Mouse (Mus musculus) forelimb bud, embryonic 11.5 days (tissue): Measurements from ENCODE around the gene Maats1.
A peak's percentile ranks its signal among the peaks of the same experiment; 100 is the strongest.
"Not testable (repeated sequence)": the region's sequence is repeated elsewhere in the genome, so short reads cannot be mapped to it uniquely, and the experiment has no call there.

Experiments used
- DNase-seq: peaks from one replicate; pipeline ENCODE4 v3.0.0-alpha.2; 2012; ENCODE audit warnings: low read depth, low spot score

Maats1 gene

DNA sequence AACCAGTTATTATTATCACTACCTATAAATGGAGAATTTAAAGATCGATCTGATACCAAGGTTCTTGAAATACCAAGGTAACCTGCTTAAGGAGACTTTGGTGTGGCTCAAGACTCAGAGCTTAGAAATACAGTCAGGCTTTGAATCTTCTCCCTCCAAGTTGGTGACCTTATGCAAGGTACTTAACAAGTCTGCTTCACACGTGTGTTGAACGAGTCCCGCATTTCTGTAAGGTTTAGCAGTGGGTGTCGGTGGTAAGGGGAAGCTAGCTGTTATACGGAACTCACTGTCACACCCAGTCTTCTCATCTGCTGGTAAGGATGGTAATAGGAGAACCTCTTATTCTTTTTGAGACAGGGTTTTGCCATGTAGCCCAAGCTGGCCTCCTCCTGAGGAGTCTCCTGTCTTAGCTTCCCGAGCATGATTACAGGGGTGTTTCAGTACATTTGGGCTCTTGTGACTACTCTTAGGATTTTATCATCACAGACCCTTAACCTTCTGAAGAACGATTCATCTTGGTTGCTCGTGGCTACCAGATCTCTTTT is 6.3 kb upstream of the Maats1 start:
- DNase-seq: no peak

- no peak for DNase-seq
Observed at GRCm38 (mm10) chr16:38347588-38347987, 5.6 kb upstream of the Maats1 start.

- peak; percentile 90 for DNase-seq
Observed at GRCm38 (mm10) chr16:38346529-38347325, 4.8 kb upstream of the Maats1 start, which contains the start of the genes Cox17 and Gm21987. Cox17 (plus strand) TSS chr16:38346991. Gm21987 (plus strand) TSS chr16:38347040.

GRCm38 (mm10) chr16:38344941-38345725 is 3.2 kb upstream of the Maats1 start:
- peak; percentile 68 for DNase-seq

DNA sequence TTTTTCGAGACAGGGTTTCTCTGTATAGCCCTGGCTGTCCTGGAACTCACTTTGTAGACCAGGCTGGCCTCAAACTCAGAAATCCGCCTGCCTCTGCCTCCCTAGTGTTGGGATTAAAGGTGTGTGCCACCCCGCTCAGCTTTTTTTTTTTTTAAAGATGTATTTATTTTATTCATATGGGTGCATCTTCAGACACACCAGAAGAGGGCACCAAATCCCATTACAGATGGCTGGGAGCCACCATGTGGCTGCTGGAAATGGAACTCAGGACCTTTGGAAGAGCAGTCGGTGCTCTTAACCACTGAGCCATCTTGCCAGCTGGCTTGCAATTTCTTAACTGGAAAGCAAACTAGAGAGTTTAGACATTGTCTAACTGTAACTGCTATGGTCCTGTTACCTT is 3.9 kb downstream of the Maats1 start:
- not testable (repeated sequence) for DNase-seq

GRCm38 (mm10) chr16:38334431-38334830 is 7.5 kb downstream of the Maats1 start:
- no peak for DNase-seq

DNA sequence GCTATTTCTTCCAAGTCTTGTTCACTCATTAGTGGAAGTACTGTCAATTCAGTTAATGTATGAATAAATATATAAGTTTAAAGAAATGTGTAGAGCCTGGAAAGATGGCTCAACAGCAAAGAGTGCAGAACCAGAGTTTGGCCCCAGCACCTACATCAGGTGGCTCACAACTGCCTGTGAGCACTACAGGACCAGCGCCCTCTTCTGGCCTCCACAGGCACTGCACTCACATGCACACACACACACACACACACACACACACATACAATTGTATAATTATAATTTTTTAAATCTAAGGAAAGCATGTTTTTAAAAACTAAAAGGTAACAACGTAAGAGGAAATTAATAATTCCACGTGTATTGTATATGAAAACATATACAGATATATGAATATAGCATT is 12.6 kb downstream of the Maats1 start:
- no peak for DNase-seq

DNA sequence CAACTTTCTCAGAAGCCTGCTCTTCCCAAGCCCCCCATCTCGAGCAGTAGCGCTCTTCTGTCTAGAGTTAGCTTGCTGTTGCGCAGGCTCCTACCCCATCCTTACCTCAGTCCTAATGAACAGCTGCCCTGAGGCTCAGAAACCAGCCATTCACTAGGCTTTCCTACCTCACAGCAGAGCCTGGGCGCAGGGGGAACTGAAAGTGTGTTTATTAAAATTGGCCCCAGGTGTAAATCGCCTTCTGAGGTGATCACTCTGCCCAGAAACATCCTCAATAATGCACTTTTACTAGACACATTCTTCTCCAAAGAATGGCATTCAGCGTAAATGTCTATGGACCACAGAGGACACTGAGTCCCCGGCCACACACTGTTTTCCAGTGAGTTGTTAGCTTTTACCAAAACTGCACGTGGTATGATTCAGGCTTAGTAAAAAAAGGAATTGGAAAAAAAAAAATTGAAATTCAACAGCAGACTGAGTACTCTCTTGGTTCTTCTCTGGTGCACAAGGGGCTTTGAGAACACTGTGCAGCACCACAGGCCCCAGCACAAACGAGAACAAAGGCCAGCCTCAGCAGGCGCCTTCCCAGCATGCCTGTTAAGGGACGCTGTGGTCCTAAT is 15.1 kb downstream of the Maats1 start:
- no peak for DNase-seq

DNA sequence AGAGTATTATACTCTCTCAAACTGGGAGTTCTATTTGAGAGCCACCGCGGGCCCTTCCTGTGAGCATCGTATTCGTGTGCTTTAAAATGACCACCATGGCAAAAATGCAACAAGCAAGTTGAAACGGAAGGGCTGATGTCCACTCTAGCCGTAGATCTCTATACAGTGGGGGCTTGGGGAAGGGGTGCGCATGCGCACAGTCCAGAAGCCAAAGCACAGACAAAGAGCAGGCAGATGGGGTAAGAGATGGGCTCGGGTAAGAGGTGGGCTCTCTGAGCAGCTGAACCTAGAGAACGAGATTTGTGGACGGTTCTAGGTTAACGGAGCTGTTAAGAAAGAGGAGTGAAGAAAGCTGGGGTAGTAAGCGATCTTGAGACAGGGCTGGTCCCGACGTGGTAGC is 17.6 kb downstream of the Maats1 start:
- DNase-seq: no peak

DNA sequence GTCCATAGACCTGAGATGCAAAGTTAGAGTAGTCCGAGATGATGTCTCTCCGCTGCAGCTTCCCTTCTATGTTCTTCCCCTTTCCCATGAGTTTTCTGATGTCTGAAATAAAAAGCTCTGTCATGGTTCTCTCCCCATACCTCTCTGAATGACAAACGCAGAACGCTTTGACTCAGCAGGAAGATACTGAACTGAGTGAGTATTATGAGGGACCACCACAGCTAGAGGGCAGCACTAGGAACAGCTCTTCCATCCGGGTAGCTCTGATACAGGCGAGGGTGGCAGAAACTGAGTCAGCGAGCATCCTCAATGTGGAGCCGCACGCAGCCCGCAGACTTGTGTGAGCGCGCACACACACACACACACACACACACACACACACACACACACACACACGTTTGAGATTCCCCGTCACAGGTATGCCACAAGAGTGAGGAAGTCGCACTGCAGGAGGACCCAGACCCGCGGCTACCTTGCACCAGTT is 20.4 kb downstream of the Maats1 start:
- DNase-seq: no peak

- no peak for DNase-seq
Observed at GRCm38 (mm10) chr16:38319087-38319486, 22.9 kb downstream of the Maats1 start.

DNA sequence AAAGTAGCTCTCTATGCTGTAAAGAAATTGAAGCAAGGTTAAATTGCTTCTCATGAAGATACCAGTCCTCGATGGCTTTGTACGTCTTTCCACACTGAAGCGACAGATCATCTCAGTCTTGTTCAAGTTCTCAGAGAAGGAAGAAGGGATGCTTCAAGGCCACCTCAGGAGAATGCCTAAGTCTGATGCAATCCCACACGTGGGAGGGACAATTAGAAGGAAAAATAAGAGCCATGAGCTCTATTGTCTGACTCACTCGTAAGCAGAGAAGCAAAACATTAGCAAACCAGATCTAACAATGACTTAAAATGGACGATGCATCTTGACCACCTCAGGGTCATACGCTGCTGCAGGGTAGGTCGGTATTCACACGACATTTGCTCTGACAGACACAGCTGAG is 23.5 kb downstream of the Maats1 start:
- no peak for DNase-seq

DNA sequence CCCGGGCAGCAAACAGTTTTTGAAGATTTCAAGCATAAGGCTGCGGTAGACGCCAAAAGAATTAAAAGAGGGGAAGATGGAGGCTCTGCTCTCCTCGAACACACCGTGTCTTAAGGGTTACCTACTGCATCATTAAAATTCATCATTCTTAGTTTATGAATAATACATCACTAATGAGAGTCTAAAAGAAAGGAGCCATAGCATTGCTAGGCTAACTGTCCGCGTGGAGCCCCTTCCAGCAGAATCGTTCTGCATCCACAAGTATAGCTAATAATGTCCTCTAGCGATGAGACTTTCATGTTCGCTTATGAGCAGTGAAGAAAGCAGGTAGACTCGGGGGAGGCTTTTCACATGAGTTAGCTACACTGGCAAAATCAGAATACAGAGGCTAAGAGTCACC is 33.7 kb downstream of the Maats1 start:
- no peak for DNase-seq

DNA sequence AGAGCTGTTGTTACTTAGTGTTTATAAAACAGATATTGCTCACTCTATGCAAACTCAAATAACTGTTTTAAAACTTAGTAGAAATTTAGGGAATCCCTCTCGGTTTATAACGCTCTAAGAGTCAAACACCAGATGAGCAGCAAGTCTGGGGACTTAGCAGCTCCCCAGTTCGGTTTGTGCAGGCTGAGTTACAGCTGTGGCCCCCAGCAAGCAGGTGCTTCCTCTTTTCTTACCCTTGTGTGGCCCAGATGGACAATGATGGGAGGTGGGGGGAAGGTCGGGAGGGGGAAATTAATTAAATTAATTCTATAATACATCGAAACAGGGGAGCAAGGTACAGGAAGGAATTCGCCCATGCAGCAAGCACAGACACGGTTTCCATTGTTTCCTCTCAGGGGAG is 34.3 kb downstream of the Maats1 start:
- no peak for DNase-seq

- DNase-seq: peak; percentile 66
Observed at GRCm38 (mm10) chr16:38307221-38307605, 34.7 kb downstream of the Maats1 start.

GRCm38 (mm10) chr16:38306571-38307220 is 35.2 kb downstream of the Maats1 start:
- DNase-seq: no peak

DNA sequence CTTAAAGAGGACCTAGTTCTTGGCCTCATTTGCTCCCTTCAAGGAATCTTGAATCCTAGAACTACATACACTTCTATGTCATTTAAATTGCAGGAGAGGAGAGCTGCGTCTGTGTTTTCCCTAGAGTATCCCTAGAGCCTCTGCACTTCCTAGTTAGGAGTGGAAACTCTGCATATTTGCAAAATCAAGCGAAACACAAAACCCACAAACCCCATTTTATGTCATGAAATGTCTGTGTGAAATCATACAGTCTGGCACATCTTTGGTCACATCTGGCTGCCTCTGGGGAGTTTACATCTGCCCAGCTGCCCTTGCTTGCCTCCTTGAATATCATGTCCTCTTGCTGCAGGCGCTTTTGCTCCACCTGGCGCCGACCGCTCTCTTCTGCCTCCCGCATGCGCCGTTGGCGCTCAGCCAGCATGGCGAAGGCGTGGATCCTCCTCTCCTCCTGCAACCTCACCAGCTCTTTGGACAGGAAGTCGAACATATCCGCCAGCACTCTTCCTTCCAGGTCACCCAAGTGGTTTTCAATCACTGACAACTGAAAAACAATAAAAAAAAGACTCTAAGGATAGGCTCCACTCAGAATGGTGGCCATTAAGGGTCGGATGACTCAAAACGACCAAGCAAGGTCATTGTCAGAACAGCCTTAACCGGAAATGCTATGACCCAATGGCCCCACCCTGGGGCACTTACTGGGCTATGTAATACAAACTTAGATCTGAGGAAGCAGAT is 37.3 kb downstream of the Maats1 start:
- DNase-seq: no peak

DNA sequence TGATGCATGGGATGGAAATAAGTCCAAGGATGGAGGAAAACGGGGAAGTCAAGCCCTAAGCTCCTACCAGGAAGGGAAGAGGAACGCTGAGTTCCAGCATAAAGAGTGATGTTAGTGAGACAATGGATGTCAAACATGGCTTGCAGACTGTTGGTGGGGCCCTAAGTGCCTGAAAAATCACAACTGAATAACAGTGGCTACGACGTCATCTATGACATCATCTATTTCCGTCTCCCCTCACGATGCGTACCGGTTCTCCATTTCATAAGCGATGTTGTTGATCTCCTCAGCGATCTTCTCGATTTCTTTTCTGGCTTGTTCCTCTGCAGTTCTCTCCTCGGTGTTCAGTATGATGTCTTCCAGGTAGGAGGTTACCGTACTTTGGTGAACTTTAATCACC is 39.6 kb downstream of the Maats1 start:
- no peak for DNase-seq

DNA sequence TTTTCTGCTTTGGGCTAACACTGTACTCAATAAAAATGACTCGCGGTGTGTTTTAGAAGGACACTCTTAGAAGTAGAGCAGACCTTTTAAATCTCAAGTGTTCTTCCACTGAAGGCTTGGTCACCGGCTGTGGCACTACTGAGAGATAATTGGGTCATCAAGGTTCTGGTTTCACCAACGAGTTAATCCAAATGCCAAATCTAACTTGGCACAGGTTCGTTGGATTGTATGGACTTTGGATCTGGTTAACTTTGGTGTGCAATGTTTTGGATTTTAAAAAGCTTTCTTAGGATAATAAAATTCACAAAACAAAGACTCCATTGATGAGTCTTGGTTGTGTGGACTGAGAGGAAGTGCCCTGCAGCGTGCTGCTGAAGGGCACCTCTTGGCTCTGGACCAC is 43.5 kb downstream of the Maats1 start:
- no peak for DNase-seq

DNA sequence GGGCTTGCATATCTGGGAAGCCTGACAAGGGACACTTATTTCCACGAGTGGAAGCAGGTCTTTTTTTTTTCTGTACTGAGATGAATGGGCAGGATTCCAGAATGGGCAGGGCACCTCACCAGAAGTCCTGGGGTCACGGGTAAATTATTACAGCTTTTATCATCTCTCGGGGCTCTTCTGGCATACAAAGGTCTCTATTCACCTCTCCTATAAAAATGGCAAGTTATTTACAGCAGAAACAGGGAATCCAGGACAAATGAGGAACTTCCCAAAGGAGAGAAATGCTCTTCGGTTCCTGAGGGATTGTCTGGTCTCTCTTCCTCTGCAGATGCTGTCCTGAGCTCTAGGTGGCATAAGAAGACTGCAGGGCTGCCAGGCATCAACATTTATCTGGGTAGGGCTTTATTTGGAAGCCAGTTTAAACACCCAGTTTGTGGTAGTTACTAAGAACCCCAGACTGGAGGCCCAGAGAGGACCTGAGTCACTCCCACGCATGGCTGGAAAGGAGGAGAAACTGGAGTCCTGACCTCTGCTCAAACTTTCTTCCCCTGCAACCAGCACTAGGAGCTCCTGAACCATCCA is 46.5 kb downstream of the Maats1 start:
- no peak for DNase-seq
